Mouse (Mus musculus): ENCODE measurements around the gene 4930442H23Rik. TPM values are rescaled to one million over a fixed set of nuclear protein-coding genes. Genes with fewer than 3 reads are reported as not detected.

The 4930442H23Rik gene
- polyA plus RNA-seq, 1 experiment from 2014 or later: 0.16 TPM

- H3K36me3 ChIP-seq (ENCODE audit: insufficient read depth, low read length): no peaks in the 10 kb centered on the region
- no peak for DNase-seq (ENCODE audit: low spot score)
- no peak overlapping the region for H3K9ac ChIP-seq (replicated peaks; ENCODE audit: low read depth)
- TF ChIP-seq EP300 (IDR thresholded peaks at IDR 0.05): no peak
- TF ChIP-seq CTCF (IDR thresholded peaks at IDR 0.05): no peak
- H3K27me3 ChIP-seq (replicated peaks; ENCODE audit: insufficient read depth, low read length): no peaks in the 10 kb centered on the region
- WGBS: 66% methylated on average over 20 of the region's 20 CpGs
- no peaks in the 10 kb centered on the region for H3K9me3 ChIP-seq (ENCODE audit: low read length)
- H3K4me2 ChIP-seq (replicated peaks; ENCODE audit: low read depth, low read length): no peak overlapping the region
- H3K4me3 ChIP-seq (ENCODE audit: low read depth, low read length): no peak overlapping the region
- no peak for ATAC-seq
- no peaks in the 10 kb centered on the region for H3K4me1 ChIP-seq (ENCODE audit: insufficient read depth, low read depth, low read length)
- no peak overlapping the region for H3K27ac ChIP-seq (ENCODE audit: low read length)
Measured at GRCm38 (mm10) chr10:81200605-81201287, 17.1 kb upstream of the 4930442H23Rik start.

- Histone ChIP-seq H3K27ac (ENCODE audit: low read length) (no peak overlapping the region), H3K4me3 (ENCODE audit: low read depth, low read length) (no peak overlapping the region)
Measured at GRCm38 (mm10) chr10:81200141-81200540, 16.5 kb upstream of the 4930442H23Rik start.

GRCm38 (mm10) chr10:81198990-81199389 is 15.3 kb upstream of the 4930442H23Rik start:
- Histone ChIP-seq H3K4me1 (ENCODE audit: insufficient read depth, low read depth, low read length) (no peaks in the 10 kb centered on the region), H3K36me3 (ENCODE audit: insufficient read depth, low read length) (no peaks in the 10 kb centered on the region), H3K9ac (replicated peaks; ENCODE audit: low read depth) (no peak overlapping the region), H3K27me3 (replicated peaks; ENCODE audit: insufficient read depth, low read length) (peaks cover 9% of the 10 kb centered on the region; the same call in 1 of the 2 replicates), H3K27ac (ENCODE audit: low read length) (no peak overlapping the region), H3K9me3 (ENCODE audit: low read length) (no peaks in the 10 kb centered on the region), H3K4me2 (replicated peaks; ENCODE audit: low read depth, low read length) (no peak overlapping the region), H3K4me3 (ENCODE audit: low read depth, low read length) (no peak overlapping the region)
- DNase-seq (ENCODE audit: low spot score): no peak
- 77% methylated on average over 6 of the region's 6 CpGs for WGBS
- ATAC-seq: no peak
- TF ChIP-seq CTCF (IDR thresholded peaks at IDR 0.05): no peak
- TF ChIP-seq EP300 (IDR thresholded peaks at IDR 0.05): no peak

More at GRCm38 (mm10) chr10:81200141-81200540, 16.5 kb upstream of the 4930442H23Rik start:
- ATAC-seq (no peak), DNase-seq (ENCODE audit: low spot score) (no peak)
- Histone ChIP-seq H3K9me3 (ENCODE audit: low read length) (no peaks in the 10 kb centered on the region), H3K4me2 (replicated peaks; ENCODE audit: low read depth, low read length) (no peak overlapping the region), H3K36me3 (ENCODE audit: insufficient read depth, low read length) (no peaks in the 10 kb centered on the region), H3K9ac (replicated peaks; ENCODE audit: low read depth) (no peak overlapping the region), H3K27me3 (replicated peaks; ENCODE audit: insufficient read depth, low read length) (peaks cover 4% of the 10 kb centered on the region; the same call in 1 of the 2 replicates), H3K4me1 (ENCODE audit: insufficient read depth, low read depth, low read length) (no peaks in the 10 kb centered on the region)
- TF ChIP-seq CTCF (IDR thresholded peaks at IDR 0.05): no peak
- TF ChIP-seq EP300 (IDR thresholded peaks at IDR 0.05): no peak
- 77% methylated on average over 13 of the region's 13 CpGs for WGBS

- DNase-seq (ENCODE audit: low spot score) (peak; percentile 79), ATAC-seq (no peak)
- H3K27ac ChIP-seq (ENCODE audit: low read length): no peak overlapping the region
- TF ChIP-seq CTCF (IDR thresholded peaks at IDR 0.05) (peak; percentile 88), EP300 (IDR thresholded peaks at IDR 0.05) (no peak)
- H3K36me3 ChIP-seq (ENCODE audit: insufficient read depth, low read length): no peaks in the 10 kb centered on the region
- H3K9ac ChIP-seq (replicated peaks; ENCODE audit: low read depth): no peak overlapping the region
- no peak overlapping the region for H3K4me3 ChIP-seq (ENCODE audit: low read depth, low read length)
- H3K4me1 ChIP-seq (ENCODE audit: insufficient read depth, low read depth, low read length): no peaks in the 10 kb centered on the region
- WGBS: under 1% methylated on average over 9 of the region's 9 CpGs
- H3K27me3 ChIP-seq (replicated peaks; ENCODE audit: insufficient read depth, low read length): peaks cover 9% of the 10 kb centered on the region; the same call in 1 of the 2 replicates
- H3K4me2 ChIP-seq (replicated peaks; ENCODE audit: low read depth, low read length): no peak overlapping the region
- no peaks in the 10 kb centered on the region for H3K9me3 ChIP-seq (ENCODE audit: low read length)
Measured at GRCm38 (mm10) chr10:81198230-81198629, 14.6 kb upstream of the 4930442H23Rik start.

GRCm38 (mm10) chr10:81197305-81197704 is 13.7 kb upstream of the 4930442H23Rik start:
- TF ChIP-seq EP300 (IDR thresholded peaks at IDR 0.05) (no peak), CTCF (IDR thresholded peaks at IDR 0.05) (no peak)
- no peaks in the 10 kb centered on the region for H3K4me1 ChIP-seq (ENCODE audit: insufficient read depth, low read depth, low read length)
- H3K9me3 ChIP-seq (ENCODE audit: low read length): no peaks in the 10 kb centered on the region
- no peak overlapping the region for H3K27ac ChIP-seq (ENCODE audit: low read length)
- 59% methylated on average over 6 of the region's 6 CpGs for WGBS
- H3K36me3 ChIP-seq (ENCODE audit: insufficient read depth, low read length): no peaks in the 10 kb centered on the region
- H3K4me3 ChIP-seq (ENCODE audit: low read depth, low read length): no peak overlapping the region
- H3K27me3 ChIP-seq (replicated peaks; ENCODE audit: insufficient read depth, low read length): peaks cover 9% of the 10 kb centered on the region; the same call in 1 of the 2 replicates
- no peak overlapping the region for H3K4me2 ChIP-seq (replicated peaks; ENCODE audit: low read depth, low read length)
- DNase-seq (ENCODE audit: low spot score): no peak
- H3K9ac ChIP-seq (replicated peaks; ENCODE audit: low read depth): no peak overlapping the region
- no peak for ATAC-seq

GRCm38 (mm10) chr10:81196470-81197065 is 12.9 kb upstream of the 4930442H23Rik start:
- H3K9ac ChIP-seq (replicated peaks; ENCODE audit: low read depth): no peak overlapping the region
- no peaks in the 10 kb centered on the region for H3K9me3 ChIP-seq (ENCODE audit: low read length)
- H3K4me3 ChIP-seq (ENCODE audit: low read depth, low read length): no peak overlapping the region
- H3K4me2 ChIP-seq (replicated peaks; ENCODE audit: low read depth, low read length): no peak overlapping the region
- ATAC-seq: no peak
- H3K36me3 ChIP-seq (ENCODE audit: insufficient read depth, low read length): no peaks in the 10 kb centered on the region
- 54% methylated on average over 11 of the region's 11 CpGs for WGBS
- H3K27me3 ChIP-seq (replicated peaks; ENCODE audit: insufficient read depth, low read length): peaks cover 9% of the 10 kb centered on the region; the same call in 1 of the 2 replicates
- H3K4me1 ChIP-seq (ENCODE audit: insufficient read depth, low read depth, low read length): peaks cover 7% of the 10 kb centered on the region; the same call in 1 of the 2 replicates
- no peak for TF ChIP-seq EP300 (IDR thresholded peaks at IDR 0.05)
- TF ChIP-seq CTCF (IDR thresholded peaks at IDR 0.05): no peak
- DNase-seq (ENCODE audit: low spot score): no peak
- H3K27ac ChIP-seq (ENCODE audit: low read length): no peak overlapping the region

Measured in lung, postnatal 0 days (tissue).